Mouse (Mus musculus) lung, embryonic 14.5 days (tissue): ENCODE data around the gene Ntf3. TPM values are rescaled to one million over a fixed set of nuclear protein-coding genes. Genes with fewer than 3 reads are reported as not detected.

ENCODE experiments used
- ATAC-seq: fragments of 200-750 bp; cut with Nextera tagmentation; 2 replicates; pipeline ENCODE4 v1.8.0; 2017; ENCODE audit warnings: mild to moderate bottlenecking, moderate TSS enrichment, moderate library complexity; ENCODE audit not compliant: insufficient read depth
- DNase-seq: peaks from one replicate; pipeline ENCODE4 v3.0.0-alpha.2; 2015
- H3K27ac ChIP-seq: fragments of 300-500 bp; sonication (generic); 2 replicates; pipeline ENCODE4 v1.5.1; 2014; ENCODE audit warnings: low read depth, mild to moderate bottlenecking, moderate library complexity
- H3K27me3 ChIP-seq: fragments of 300-500 bp; sonication (generic); 2 replicates; pipeline ENCODE4 v1.6.1; 2014; ENCODE audit warnings: low read length, control low read depth; ENCODE audit not compliant: insufficient read depth
- H3K36me3 ChIP-seq: fragments of 300-500 bp; sonication (generic); 2 replicates; pipeline ENCODE4 v1.6.1; 2014; ENCODE audit warnings: control low read depth; ENCODE audit not compliant: insufficient read depth
- H3K4me1 ChIP-seq: fragments of 300-500 bp; sonication (generic); 2 replicates; pipeline ENCODE4 v1.6.1; 2014; ENCODE audit warnings: antibody characterized with exemption, control low read depth; ENCODE audit not compliant: insufficient read depth
- H3K4me2 ChIP-seq: fragments of 300-500 bp; sonication (generic); 2 replicates; pipeline ENCODE4 v1.6.1; 2014; ENCODE audit warnings: mild to moderate bottlenecking
- H3K4me3 ChIP-seq: fragments of 300-500 bp; sonication (generic); 2 replicates; pipeline ENCODE4 v1.5.1; 2014; ENCODE audit warnings: low read depth, low read length
- H3K9ac ChIP-seq: fragments of 300-500 bp; sonication (generic); 2 replicates; pipeline ENCODE4 v1.6.1; 2014
- H3K9me3 ChIP-seq: fragments of 300-500 bp; sonication (generic); 2 replicates; pipeline ENCODE4 v1.6.1; 2016; ENCODE audit warnings: low read depth, low read length, control low read depth
- CTCF ChIP-seq: IDR thresholded peaks from 2 replicates; pipeline ENCODE4 v1.5.1; 2016; ENCODE audit warnings: antibody characterized with exemption, low read depth
- WGBS: fragments of 180-500 bp; shearing (Covaris S2); extraction: QIAGEN DNeasy Blood & Tissue Kit; methylation state at CpG from one replicate; pipeline ENCODE4 v1.1.7; 2014; 5-methylcytosine and 5-hydroxymethylcytosine counted together
- polyA plus RNA-seq: library from polyadenylated mRNA; unstranded; fragments of >200 nt; fragmentation: Nextera tagmentation; extraction: Ambion mirVana; gene quantifications from 2 replicates; pipeline ENCODE4 v1.2.1, GENCODE M21; 2014

The Ntf3 gene
- polyA plus RNA-seq: 4.3 and 4.7 TPM in 2 replicates

DNA sequence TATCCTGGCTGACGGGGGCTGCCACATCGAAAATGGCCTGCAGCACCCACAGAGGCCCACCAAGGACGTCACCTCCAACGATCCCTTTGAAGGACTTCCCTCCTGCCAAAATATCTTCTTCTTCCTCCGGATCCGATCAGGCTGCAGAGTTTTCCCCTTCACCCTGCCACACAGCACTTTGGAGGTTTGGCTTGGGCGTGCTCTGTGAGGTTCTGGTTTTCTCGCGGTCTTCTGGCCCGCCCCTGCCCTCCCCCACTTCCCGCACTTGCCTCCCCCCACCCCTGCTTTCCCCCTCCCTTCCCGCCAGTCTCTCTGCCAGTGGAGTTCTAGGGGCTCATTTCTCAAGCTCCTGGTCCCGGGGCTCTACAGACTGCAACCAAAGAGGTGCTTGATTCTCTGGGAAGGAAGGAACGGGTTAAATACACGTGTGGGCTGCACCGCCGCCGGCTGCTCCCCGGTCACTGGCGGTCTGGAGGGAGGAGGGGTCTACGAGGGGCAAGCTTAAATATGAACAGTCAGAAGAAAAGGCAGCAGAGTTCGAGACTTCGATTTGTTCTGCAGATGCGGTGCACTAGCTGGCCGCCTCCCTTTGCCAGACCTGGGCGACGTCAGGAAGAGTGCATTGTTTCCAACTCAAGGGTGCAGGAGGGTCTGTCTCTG is at the start of gene Ntf3:
Gene Ntf3, minus strand, starts transcription at position 363 of the 660 bp plus-strand sequence.
- H3K9ac ChIP-seq: peak within 1 kb of the TSS; percentile 35
- peaks cover 17% of the 10 kb centered on the region; the same call in 1 of the 2 replicates for H3K27me3 ChIP-seq
- no peak for TF ChIP-seq CTCF
- H3K4me3 ChIP-seq: peak within 1 kb of the TSS; percentile 32
- DNase-seq (peak; percentile 60), ATAC-seq (peak; percentile 20)
- H3K4me2 ChIP-seq: peak within 1 kb of the TSS; percentile 87
- H3K36me3 ChIP-seq: no peaks in the 10 kb centered on the region
- peak within 1 kb of the TSS; percentile 21; the same call in 1 of the 2 replicates for H3K27ac ChIP-seq
- no peaks in the 10 kb centered on the region for H3K9me3 ChIP-seq
- 1% methylated on average over 27 of the region's 27 CpGs for WGBS
- H3K4me1 ChIP-seq: peaks cover 6% of the 10 kb centered on the region

DNA sequence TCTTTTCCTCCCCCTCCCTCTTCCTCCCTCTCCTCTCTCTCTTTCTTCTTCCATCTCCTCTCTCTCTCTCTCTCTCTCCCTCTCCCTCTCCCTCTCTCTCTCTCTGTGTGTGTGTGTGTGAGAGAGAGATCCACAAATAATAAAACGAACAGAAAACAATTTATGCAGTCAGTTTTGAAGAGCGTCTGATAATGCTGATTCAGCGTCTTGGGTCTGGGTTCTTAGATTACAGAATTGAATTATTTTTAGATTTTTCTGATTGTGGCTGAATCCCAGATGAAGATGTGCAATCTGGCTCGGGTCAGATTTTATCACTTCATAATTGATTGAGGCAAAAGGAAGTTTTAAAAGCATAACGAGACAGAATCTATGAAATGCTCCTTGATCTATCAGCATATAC is 46.6 kb upstream of the Ntf3 start:
- H3K36me3 ChIP-seq: no peaks in the 10 kb centered on the region
- ATAC-seq (no peak), DNase-seq (no peak)
- no peak overlapping the region for H3K27ac ChIP-seq
- no peak overlapping the region for H3K9ac ChIP-seq
- no peaks in the 10 kb centered on the region for H3K27me3 ChIP-seq
- H3K4me3 ChIP-seq: no peak overlapping the region
- no peaks in the 10 kb centered on the region for H3K9me3 ChIP-seq
- no peak for TF ChIP-seq CTCF
- 60% methylated on average over 5 of the region's 5 CpGs for WGBS
- H3K4me1 ChIP-seq: no peaks in the 10 kb centered on the region
- H3K4me2 ChIP-seq: no peak overlapping the region

DNA sequence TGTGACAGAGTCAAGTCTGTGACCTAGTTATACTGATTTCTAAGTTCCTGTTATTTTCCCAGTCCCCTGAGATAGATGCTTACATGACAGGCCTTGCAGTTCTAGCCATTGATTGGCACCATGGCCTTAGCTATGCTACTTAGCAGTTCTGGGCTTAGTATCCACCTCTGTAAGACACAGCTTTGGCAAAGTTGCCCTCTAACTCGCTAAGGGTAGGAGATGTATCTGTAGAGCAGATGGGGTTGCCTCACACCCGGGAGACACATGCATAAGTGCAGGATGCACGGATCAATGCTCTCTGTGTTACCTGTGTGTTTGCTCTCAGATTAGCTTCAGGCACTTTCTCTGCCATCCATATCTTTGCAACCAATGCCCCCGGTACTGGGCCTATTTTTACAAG is 36.7 kb upstream of the Ntf3 start:
- no peak for ATAC-seq
- H3K4me3 ChIP-seq: no peak overlapping the region
- WGBS: 71% methylated on average over 4 of the region's 4 CpGs
- no peaks in the 10 kb centered on the region for H3K4me1 ChIP-seq
- no peak for TF ChIP-seq CTCF
- H3K4me2 ChIP-seq: no peak overlapping the region
- DNase-seq: no peak
- H3K36me3 ChIP-seq: no peaks in the 10 kb centered on the region
- no peak overlapping the region for H3K9ac ChIP-seq
- H3K9me3 ChIP-seq: no peaks in the 10 kb centered on the region
- no peaks in the 10 kb centered on the region for H3K27me3 ChIP-seq
- H3K27ac ChIP-seq: no peak overlapping the region

DNA sequence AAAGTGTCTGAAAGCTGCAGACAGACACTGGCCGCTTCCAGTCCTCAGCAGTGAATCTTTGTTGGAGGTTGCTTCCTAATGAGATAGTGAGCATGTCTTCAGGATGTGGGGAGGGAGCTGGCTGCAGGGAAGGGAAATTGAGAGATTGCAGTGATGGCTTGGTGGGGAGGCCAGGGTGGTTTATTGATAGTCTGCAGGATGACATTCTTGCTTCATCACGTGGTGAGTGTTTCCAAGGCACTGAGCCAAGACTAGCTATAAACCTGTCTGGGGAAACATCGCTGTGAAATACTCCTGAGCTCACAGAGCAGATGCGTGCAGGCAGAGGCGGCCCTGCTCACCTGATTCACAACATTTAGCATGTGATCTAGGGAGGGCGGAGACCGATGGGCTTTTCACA is 36.2 kb upstream of the Ntf3 start:
- no peaks in the 10 kb centered on the region for H3K4me1 ChIP-seq
- DNase-seq: peak; percentile 23
- H3K9ac ChIP-seq: no peak overlapping the region
- WGBS: 55% methylated on average over 7 of the region's 7 CpGs
- no peaks in the 10 kb centered on the region for H3K36me3 ChIP-seq
- no peak for TF ChIP-seq CTCF
- no peak overlapping the region for H3K4me2 ChIP-seq
- H3K27ac ChIP-seq: no peak overlapping the region
- no peak overlapping the region for H3K4me3 ChIP-seq
- ATAC-seq: no peak
- no peaks in the 10 kb centered on the region for H3K9me3 ChIP-seq
- no peaks in the 10 kb centered on the region for H3K27me3 ChIP-seq

DNA sequence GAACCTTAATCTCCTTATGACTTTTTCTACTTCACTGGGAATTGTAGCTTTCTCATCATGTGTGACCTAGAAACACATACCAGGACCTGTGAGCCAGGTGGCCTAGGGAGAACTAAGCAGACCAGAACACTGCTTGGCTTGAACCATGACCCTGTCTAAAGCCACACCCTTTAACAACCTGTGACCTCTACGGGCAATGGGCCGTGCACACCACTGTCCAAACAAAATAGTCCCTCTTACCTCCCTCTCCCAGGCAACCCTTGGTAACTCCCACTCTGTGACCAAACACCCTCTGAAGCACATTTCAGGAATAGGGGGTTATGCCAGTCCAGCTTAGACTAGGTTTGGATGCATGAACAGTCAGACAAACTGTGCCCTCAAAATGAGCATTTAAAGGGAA is 35.0 kb upstream of the Ntf3 start:
- H3K27me3 ChIP-seq: no peaks in the 10 kb centered on the region
- no peak for TF ChIP-seq CTCF
- no peak for DNase-seq
- no peaks in the 10 kb centered on the region for H3K9me3 ChIP-seq
- H3K4me2 ChIP-seq: no peak overlapping the region
- no peak overlapping the region for H3K9ac ChIP-seq
- H3K4me3 ChIP-seq: no peak overlapping the region
- H3K27ac ChIP-seq: no peak overlapping the region
- no peaks in the 10 kb centered on the region for H3K4me1 ChIP-seq
- no peak for ATAC-seq
- 61% methylated on average over 2 of the region's 2 CpGs for WGBS
- no peaks in the 10 kb centered on the region for H3K36me3 ChIP-seq

DNA sequence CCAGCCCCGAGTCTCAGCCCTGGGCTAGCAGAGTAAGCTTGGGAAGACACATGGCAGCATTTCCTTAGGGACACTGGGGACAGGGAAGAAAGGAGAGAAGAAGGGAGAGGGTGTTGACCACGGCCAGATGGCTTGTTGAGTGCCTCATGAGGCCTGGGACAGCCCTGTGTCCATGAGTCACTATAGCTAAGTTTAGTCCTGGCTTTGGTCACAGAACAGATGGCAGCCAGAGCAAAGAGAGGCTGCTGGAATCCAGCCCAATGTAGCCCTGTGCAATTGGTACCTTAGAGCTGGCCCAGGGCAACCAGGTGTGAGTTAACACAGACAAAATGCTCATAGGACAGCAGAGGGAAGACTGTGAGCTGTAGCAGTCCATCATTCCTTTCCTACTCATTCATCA is 33.2 kb upstream of the Ntf3 start:
- H3K9ac ChIP-seq: no peak overlapping the region
- H3K27ac ChIP-seq: no peak overlapping the region
- H3K9me3 ChIP-seq: no peaks in the 10 kb centered on the region
- ATAC-seq (no peak), DNase-seq (no peak)
- 66% methylated on average over 2 of the region's 2 CpGs for WGBS
- H3K4me3 ChIP-seq: no peak overlapping the region
- no peak for TF ChIP-seq CTCF
- H3K36me3 ChIP-seq: no peaks in the 10 kb centered on the region
- H3K27me3 ChIP-seq: no peaks in the 10 kb centered on the region
- H3K4me2 ChIP-seq: no peak overlapping the region
- H3K4me1 ChIP-seq: no peaks in the 10 kb centered on the region

DNA sequence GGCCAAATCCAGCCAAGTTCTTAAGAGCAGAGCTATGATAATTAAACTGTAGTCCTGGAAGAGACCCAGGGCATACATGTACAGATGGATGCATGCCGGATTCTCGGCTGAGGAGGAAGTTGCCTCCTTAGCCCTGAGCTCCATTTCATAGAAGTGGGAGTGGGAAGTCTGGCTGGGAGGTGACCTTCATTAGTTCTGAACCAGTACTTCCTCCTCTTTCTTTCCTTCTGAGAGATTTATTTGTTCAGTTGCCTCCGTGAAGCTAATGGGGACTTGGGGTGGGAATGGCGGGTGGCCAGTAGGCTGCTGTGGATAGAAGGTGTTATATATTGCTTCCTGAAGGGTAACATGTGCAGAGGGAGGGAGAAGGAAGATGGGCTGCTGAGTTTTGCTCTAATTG is 28.1 kb upstream of the Ntf3 start:
- H3K4me1 ChIP-seq: no peaks in the 10 kb centered on the region
- no peaks in the 10 kb centered on the region for H3K9me3 ChIP-seq
- TF ChIP-seq CTCF: no peak
- DNase-seq (no peak), ATAC-seq (no peak)
- no peak overlapping the region for H3K4me3 ChIP-seq
- WGBS: 62% methylated on average over 4 of the region's 4 CpGs
- H3K27me3 ChIP-seq: no peaks in the 10 kb centered on the region
- no peak overlapping the region for H3K4me2 ChIP-seq
- H3K27ac ChIP-seq: no peak overlapping the region
- no peak overlapping the region for H3K9ac ChIP-seq
- no peaks in the 10 kb centered on the region for H3K36me3 ChIP-seq
